Mouse (Mus musculus) forebrain, embryonic 16.5 days (tissue): ENCODE data around the gene Gapvd1. TPM values are rescaled to one million over a fixed set of nuclear protein-coding genes. Genes with fewer than 3 reads are reported as not detected.
"Not testable (repeated sequence)": the region's sequence is repeated elsewhere in the genome, so short reads cannot be mapped to it uniquely, and the experiment has no call there.

Experiments used
- ATAC-seq: fragments of 200-750 bp; cut with Nextera tagmentation; 2 replicates; pipeline ENCODE4 v1.8.0; 2017; ENCODE audit warnings: mild to moderate bottlenecking, moderate library complexity
- H3K27ac ChIP-seq: fragments of 300-500 bp; sonication (generic); 2 replicates; pipeline ENCODE4 v1.5.1; 2014; ENCODE audit warnings: low read length, control low read depth
- H3K27me3 ChIP-seq: fragments of 300-500 bp; sonication (generic); replicated peaks from 2 replicates; pipeline ENCODE4 v1.6.1; 2014; ENCODE audit warnings: low read length; ENCODE audit not compliant: control insufficient read depth, insufficient read depth
- H3K36me3 ChIP-seq: fragments of 300-500 bp; sonication (generic); 2 replicates; pipeline ENCODE4 v1.6.1; 2014; ENCODE audit not compliant: control insufficient read depth, insufficient read depth
- H3K4me1 ChIP-seq: fragments of 300-500 bp; sonication (generic); replicated peaks from 2 replicates; pipeline ENCODE4 v1.6.1; 2014; ENCODE audit warnings: low read length; ENCODE audit not compliant: control insufficient read depth, insufficient read depth
- H3K4me2 ChIP-seq: fragments of 300-500 bp; sonication (generic); 2 replicates; pipeline ENCODE4 v1.6.1; 2014; ENCODE audit warnings: mild to moderate bottlenecking, low read length, control low read depth
- H3K4me3 ChIP-seq: fragments of 300-500 bp; sonication (generic); replicated peaks from 2 replicates; pipeline ENCODE4 v1.5.1; 2014; ENCODE audit warnings: mild to moderate bottlenecking, low read length, control low read depth
- H3K9ac ChIP-seq: fragments of 300-500 bp; sonication (generic); replicated peaks from 2 replicates; pipeline ENCODE4 v1.6.1; 2014; ENCODE audit warnings: low read depth, low read length, control low read depth
- H3K9me3 ChIP-seq: fragments of 300-500 bp; sonication (generic); 2 replicates; pipeline ENCODE4 v1.6.1; 2016; ENCODE audit warnings: low read length; ENCODE audit not compliant: control insufficient read depth
- WGBS: fragments of 180-500 bp; shearing (Covaris S2); extraction: QIAGEN DNeasy Blood & Tissue Kit; methylation state at CpG from one replicate; pipeline ENCODE4 v1.1.7; 2014; 5-methylcytosine and 5-hydroxymethylcytosine counted together
- polyA plus RNA-seq: library from polyadenylated mRNA; unstranded; fragments of >200 nt; fragmentation: Nextera tagmentation; extraction: Ambion mirVana; gene quantifications from 2 replicates; pipeline ENCODE4 v1.2.1, GENCODE M21; 2015

The Gapvd1 gene
- polyA plus RNA-seq, 1 experiment from 2014 or later, result 126 TPM

- Histone ChIP-seq H3K9me3 (no peaks in the 10 kb centered on the region), H3K27ac (peak overlapping the region; percentile 87), H3K27me3 (no peaks in the 10 kb centered on the region), H3K4me1 (peaks cover 47% of the 10 kb centered on the region), H3K9ac (peak overlapping the region; percentile 84), H3K4me3 (peak overlapping the region; percentile 74), H3K36me3 (peaks cover 31% of the 10 kb centered on the region), H3K4me2 (peak overlapping the region; percentile 67)
- 4% methylated on average over 49 of the region's 50 CpGs for WGBS
- ATAC-seq, result no peak; the same call in 1 of the 2 replicates
These were observed 17.5 kb upstream of the Gapvd1 start for GRCm38 (mm10) chr2:34772252-34773235.

- ATAC-seq, result peak; percentile 99
- no peaks in the 10 kb centered on the region for H3K9me3 ChIP-seq
- peak within 1 kb of the TSS; percentile 89 for H3K27ac ChIP-seq
- peaks cover 42% of the 10 kb centered on the region for H3K4me1 ChIP-seq
- under 1% methylated on average over 60 of the region's 60 CpGs for WGBS
- peaks cover 29% of the 10 kb centered on the region for H3K36me3 ChIP-seq
- no peaks in the 10 kb centered on the region for H3K27me3 ChIP-seq
- H3K4me3 ChIP-seq, result peak within 1 kb of the TSS; percentile 74
- H3K4me2 ChIP-seq, result peak within 1 kb of the TSS; percentile 78
- H3K9ac ChIP-seq, result peak within 1 kb of the TSS; percentile 93
These were observed 16.6 kb upstream of the Gapvd1 start, which contains the start of gene Hspa5 for GRCm38 (mm10) chr2:34771368-34772226. Gene Hspa5, plus strand, starts transcription at chr2:34771970.

GRCm38 (mm10) chr2:34770951-34771350 is 15.9 kb upstream of the Gapvd1 start:
- peak overlapping the region; percentile 78 for H3K4me2 ChIP-seq
- peak overlapping the region; percentile 93 for H3K9ac ChIP-seq
- H3K36me3 ChIP-seq, result peaks cover 23% of the 10 kb centered on the region
- 6% methylated on average over 6 of the region's 6 CpGs for WGBS
- peak overlapping the region; percentile 89 for H3K27ac ChIP-seq
- H3K9me3 ChIP-seq, result no peaks in the 10 kb centered on the region
- ATAC-seq, result no peak
- no peaks in the 10 kb centered on the region for H3K27me3 ChIP-seq
- H3K4me1 ChIP-seq, result peaks cover 35% of the 10 kb centered on the region
- peak overlapping the region; percentile 74 for H3K4me3 ChIP-seq

- Histone ChIP-seq H3K27me3 (no peaks in the 10 kb centered on the region), H3K4me2 (no peak overlapping the region), H3K27ac (no peak overlapping the region), H3K4me3 (no peak overlapping the region), H3K9me3 (no peaks in the 10 kb centered on the region), H3K4me1 (peaks cover 28% of the 10 kb centered on the region), H3K9ac (no peak overlapping the region), H3K36me3 (peaks cover 15% of the 10 kb centered on the region)
- 93% methylated on average over 2 of the region's 2 CpGs for WGBS
- ATAC-seq, result no peak
These were observed 15.0 kb upstream of the Gapvd1 start for GRCm38 (mm10) chr2:34770049-34770448.

- Histone ChIP-seq H3K36me3 (no peaks in the 10 kb centered on the region), H3K4me2 (no peak overlapping the region), H3K27me3 (no peaks in the 10 kb centered on the region), H3K4me1 (no peaks in the 10 kb centered on the region), H3K27ac (no peak overlapping the region), H3K9me3 (no peaks in the 10 kb centered on the region), H3K9ac (no peak overlapping the region), H3K4me3 (no peak overlapping the region)
- WGBS, result 62% methylated on average over 12 of the region's 12 CpGs
- no peak for ATAC-seq
These were observed 9.8 kb upstream of the Gapvd1 start for GRCm38 (mm10) chr2:34764801-34765200.

GRCm38 (mm10) chr2:34762872-34763271 is 7.8 kb upstream of the Gapvd1 start:
- ATAC-seq, result no peak
- H3K4me2 ChIP-seq, result no peak overlapping the region
- H3K9me3 ChIP-seq, result no peaks in the 10 kb centered on the region
- H3K27ac ChIP-seq, result no peak overlapping the region
- no peaks in the 10 kb centered on the region for H3K4me1 ChIP-seq
- no peak overlapping the region for H3K4me3 ChIP-seq
- H3K36me3 ChIP-seq, result no peaks in the 10 kb centered on the region
- WGBS, result 69% methylated on average over 2 of the region's 2 CpGs
- H3K27me3 ChIP-seq, result no peaks in the 10 kb centered on the region
- H3K9ac ChIP-seq, result no peak overlapping the region

- Histone ChIP-seq H3K9me3 (no peaks in the 10 kb centered on the region), H3K27ac (no peak overlapping the region), H3K4me3 (no peak overlapping the region), H3K9ac (no peak overlapping the region), H3K27me3 (no peaks in the 10 kb centered on the region), H3K36me3 (no peaks in the 10 kb centered on the region), H3K4me1 (no peaks in the 10 kb centered on the region), H3K4me2 (no peak overlapping the region)
- WGBS, result 90% methylated on average over 2 of the region's 2 CpGs
- ATAC-seq, result no peak
These were observed 7.1 kb upstream of the Gapvd1 start for GRCm38 (mm10) chr2:34762174-34762573.

- not testable (repeated sequence) for H3K27ac ChIP-seq, ATAC-seq, H3K4me2 ChIP-seq, H3K4me3 ChIP-seq, H3K9ac ChIP-seq, H3K9me3 ChIP-seq, H3K27me3 ChIP-seq, H3K36me3 ChIP-seq, H3K4me1 ChIP-seq
- 92% methylated on average over 5 of the region's 5 CpGs for WGBS
These were observed 6.2 kb upstream of the Gapvd1 start for GRCm38 (mm10) chr2:34761272-34761671.

GRCm38 (mm10) chr2:34757341-34757740 is 2.3 kb upstream of the Gapvd1 start:
- Histone ChIP-seq H3K4me2 (no peak overlapping the region), H3K27me3 (no peaks in the 10 kb centered on the region), H3K9ac (no peak overlapping the region), H3K9me3 (no peaks in the 10 kb centered on the region), H3K4me1 (peaks cover 8% of the 10 kb centered on the region), H3K36me3 (no peaks in the 10 kb centered on the region), H3K4me3 (no peak overlapping the region), H3K27ac (no peak overlapping the region)
- no peak for ATAC-seq
- 70% methylated on average over 1 of the region's 1 CpGs for WGBS
